Mouse (Mus musculus) ovary, postnatal 36 days (tissue): ENCODE measurements around the gene Gcnt7.

ENCODE experiments used
- DNase-seq: peaks from one replicate; pipeline ENCODE4 v3.0.0; 2022; ENCODE audit warnings: low spot score, mixed read lengths

Gcnt7 gene

DNA sequence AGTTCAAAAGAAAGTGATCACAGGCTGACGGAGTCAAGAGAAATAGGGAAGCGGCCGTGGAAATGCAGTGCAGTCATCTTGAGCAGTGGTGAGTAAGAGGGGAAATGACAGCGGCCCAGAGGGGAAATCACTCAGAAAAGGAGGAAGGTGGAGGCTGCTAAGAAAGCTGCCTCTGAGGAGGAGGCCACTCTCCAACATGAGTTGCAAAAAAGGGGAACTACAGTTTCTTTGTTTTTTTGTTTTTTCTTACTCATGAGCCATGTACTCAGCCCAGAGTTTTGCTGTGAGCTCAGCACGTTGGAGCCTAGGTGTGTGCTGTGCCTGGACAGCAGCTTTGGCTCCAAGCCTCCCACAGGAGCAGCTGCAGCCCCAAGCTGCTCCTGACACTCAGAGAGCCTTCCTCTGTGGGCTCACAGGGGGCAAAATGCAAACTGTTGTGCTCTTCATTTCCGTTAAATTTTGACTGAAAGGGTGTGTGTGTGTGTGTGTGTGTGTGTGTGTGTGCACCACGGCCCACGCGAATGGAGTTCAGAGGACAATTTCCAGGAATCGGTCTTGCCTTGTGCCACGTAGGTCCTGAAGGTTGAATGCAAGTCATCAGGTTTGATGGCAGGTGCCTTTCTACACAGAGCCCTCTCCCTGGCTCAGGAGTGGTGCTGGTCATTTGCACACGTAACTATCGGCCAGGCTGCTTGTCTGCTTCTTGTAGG, 57.1 kb downstream of the Gcnt7 start:
- DNase-seq, result no peak
